Mouse (Mus musculus): ENCODE measurements around the gene Grk5. TPM values are rescaled to one million over a fixed set of nuclear protein-coding genes. Genes with fewer than 3 reads are reported as not detected.
"Not testable (repeated sequence)": the region's sequence is repeated elsewhere in the genome, so short reads cannot be mapped to it uniquely, and the experiment has no call there.

Gene Grk5
- total RNA-seq, 1 experiment from 2014 or later: 16.5 TPM

- DNase-seq: no peak
These were observed 22.1 kb downstream of the Grk5 start for GRCm38 (mm10) chr19:60911653-60912052.

DNA sequence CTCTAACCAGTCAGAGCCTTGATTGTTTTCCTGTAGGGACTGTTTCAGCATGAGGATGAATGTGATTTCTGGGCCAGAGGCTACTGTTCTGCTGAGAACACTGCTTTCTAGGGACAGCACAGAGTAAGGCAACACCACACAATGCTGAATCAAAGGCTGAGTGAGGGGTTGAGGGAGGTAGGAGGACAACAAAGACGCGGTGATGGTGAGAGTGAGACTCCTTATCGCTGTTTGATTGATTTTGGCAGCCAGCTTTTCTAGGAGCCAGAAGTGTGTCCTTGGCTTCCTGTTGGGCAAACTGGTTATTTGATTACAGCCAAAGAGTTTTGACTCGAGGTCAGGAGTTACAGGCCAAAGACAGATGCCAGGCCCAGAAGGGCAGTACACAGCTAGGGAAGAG lies 25.7 kb downstream of the Grk5 start:
- peak; percentile 65 for DNase-seq

DNA sequence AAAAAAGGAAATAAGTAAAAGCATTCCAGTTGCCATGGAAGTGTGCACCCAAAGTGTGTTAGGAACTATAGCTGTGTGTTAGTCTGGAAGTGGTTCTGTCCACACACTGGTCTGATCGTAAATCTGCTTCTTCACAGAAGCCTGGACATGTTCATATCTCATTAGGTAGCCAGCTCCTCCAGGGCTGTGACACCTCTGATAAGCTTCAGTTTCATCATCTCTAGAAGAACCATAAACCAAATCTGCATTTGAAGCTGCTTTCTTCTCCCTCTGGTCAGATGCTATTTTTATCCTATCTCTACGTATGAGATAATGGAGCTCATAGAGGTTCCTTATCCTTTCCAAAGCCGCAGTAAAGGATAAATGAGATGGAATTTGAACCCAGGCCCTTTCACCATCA lies 26.3 kb downstream of the Grk5 start:
- DNase-seq: no peak

DNA sequence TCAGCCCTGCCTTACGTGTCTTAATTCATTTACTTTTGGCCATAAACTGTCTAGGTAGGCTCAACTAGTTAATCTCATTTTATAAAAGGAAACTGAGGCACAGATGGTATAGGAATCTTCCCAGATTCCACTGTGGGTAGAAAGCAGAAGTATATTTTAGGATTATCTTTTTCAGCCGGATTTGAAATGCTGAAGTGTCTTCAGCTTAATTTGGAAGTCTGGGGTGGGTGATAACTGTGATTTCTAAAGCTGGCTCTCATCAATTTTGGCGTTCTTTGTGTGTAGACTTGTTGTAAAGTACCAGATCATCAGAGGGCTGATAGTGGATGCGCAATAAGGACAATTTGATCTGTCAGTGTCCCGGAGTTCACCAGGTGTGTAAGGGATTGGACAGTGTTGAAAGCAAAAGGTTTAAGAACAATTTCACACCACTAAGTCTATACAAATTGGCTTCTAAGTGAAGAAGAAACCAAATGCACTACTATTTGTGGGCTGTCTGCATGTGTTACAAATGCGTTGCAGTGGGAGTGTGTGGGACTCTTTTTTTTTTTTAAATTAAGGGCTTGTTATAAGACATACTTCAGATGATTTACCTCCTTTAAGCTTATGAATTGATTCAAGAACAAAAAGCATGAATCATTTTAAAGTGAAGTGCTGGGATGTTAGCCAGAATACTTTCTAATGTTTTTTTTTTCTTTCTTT lies 27.5 kb downstream of the Grk5 start:
- no peak for DNase-seq

GRCm38 (mm10) chr19:60924534-60924933 lies 35.0 kb downstream of the Grk5 start:
- not testable (repeated sequence) for DNase-seq

DNA sequence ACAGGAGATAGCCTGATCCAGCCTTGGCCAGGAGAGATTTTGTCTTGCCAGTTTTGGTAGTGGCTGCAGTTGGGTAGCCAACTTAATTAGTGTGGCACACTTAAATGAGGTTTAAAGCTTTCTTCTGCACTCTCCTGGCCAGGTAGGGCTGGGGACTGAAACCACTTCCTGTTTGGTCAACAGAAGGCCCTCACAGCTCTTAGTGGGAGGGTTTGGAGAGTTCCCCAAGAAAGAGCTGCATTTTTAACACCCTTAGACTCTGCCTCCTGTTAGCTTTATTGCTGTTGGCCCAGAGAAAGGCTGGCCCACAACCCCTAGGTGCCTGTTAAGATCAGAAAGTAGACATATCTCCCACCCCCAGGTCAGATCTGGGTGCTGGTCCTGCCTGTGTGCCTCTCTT lies 45.5 kb downstream of the Grk5 start:
- DNase-seq: no peak

- DNase-seq: peak; percentile 33
These were observed 50.4 kb downstream of the Grk5 start for GRCm38 (mm10) chr19:60939954-60940379.

GRCm38 (mm10) chr19:60940866-60941265 lies 51.3 kb downstream of the Grk5 start:
- DNase-seq: no peak

- peak; percentile 64 for DNase-seq
These were observed 56.3 kb downstream of the Grk5 start for GRCm38 (mm10) chr19:60945801-60946311.

- peak; percentile 52 for DNase-seq
These were observed 57.1 kb downstream of the Grk5 start for GRCm38 (mm10) chr19:60946656-60947055.

DNA sequence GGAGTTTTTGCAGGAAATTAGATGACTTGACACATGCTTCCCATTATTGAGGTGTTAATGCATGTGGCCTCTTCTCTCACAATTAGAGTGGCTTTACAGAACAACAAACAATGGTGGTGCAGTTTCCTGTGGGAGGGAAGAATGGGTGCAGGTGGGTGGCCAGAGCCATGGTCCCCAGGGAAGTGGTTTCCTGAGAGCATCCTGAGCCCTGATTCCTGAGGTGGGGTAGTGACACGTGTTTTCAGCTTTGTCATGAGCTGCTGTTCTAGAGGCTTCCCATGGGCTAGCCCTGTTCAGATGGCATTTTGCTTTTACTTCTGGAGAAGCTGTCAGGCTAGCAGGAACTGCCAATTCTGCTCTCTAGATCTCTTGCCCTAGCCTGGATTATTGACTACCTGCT lies 59.4 kb downstream of the Grk5 start:
- DNase-seq: no peak

- peak; percentile 47 for DNase-seq
These were observed 60.7 kb downstream of the Grk5 start for GRCm38 (mm10) chr19:60950056-60950869.

DNA sequence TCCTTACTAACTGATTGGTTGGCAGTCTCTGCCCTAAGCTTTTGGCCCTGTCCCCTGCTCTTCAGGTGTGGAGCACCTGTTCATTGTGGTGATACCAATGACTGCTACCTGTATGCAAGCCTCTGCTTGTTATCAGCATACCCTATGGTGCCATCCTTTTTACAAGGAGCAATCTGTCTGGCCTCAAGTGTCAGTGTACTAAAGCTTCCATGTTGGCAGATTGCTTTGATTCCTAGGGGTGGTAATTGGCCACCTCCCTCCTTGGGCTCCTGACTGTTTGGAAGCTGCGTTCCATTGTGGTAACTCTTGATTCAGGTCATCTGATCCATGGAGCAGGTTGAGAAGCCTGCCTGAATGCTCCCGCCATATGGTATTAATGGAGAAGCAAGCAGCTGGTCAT lies 65.6 kb downstream of the Grk5 start:
- DNase-seq: no peak

DNA sequence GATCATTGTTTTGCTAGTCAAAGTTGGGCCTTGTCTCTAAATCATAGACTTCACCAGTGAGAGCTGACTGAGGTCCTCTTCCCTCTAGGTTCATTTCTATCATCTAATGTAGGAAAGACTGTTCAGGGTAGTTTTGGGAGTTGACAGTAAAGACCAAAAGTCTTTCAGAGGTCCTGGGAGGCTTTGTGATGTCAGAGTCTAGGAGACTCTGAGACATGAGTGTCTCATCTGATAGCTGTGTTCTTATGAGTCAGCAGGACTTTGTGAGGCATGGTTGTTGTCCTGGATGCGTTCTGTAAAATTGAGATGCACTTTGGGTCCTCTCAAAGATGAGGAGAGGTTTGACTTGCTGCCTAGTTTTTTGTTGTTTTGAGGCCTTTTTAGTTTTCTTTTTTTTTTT lies 66.2 kb downstream of the Grk5 start:
- no peak for DNase-seq

GRCm38 (mm10) chr19:60956198-60956750 lies 66.7 kb downstream of the Grk5 start:
- DNase-seq: no peak

DNA sequence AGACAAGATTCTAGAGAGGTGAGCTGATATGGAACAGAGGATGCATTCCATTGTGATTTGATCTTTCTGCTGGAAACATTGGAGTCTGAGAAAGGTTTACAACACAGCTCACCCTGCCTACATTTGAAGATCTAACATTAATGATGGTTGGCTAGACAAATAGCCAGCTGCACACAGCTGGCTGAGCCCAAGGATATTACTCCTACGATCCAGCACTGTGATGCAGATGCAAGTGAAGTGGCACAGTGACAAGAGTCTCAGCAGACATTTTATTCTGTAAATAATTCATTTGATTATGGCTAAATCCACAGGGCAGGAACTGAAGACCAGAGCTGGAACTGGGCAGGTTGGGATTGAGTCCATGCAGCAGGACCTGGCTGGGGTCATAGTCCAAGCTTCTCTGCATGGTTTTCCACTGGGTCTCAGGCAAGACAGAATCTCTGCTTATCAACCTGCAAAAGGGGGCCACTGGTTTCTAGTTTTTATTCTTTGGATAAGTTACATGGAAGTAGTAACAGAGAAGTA lies 70.2 kb downstream of the Grk5 start:
- DNase-seq: no peak

DNA sequence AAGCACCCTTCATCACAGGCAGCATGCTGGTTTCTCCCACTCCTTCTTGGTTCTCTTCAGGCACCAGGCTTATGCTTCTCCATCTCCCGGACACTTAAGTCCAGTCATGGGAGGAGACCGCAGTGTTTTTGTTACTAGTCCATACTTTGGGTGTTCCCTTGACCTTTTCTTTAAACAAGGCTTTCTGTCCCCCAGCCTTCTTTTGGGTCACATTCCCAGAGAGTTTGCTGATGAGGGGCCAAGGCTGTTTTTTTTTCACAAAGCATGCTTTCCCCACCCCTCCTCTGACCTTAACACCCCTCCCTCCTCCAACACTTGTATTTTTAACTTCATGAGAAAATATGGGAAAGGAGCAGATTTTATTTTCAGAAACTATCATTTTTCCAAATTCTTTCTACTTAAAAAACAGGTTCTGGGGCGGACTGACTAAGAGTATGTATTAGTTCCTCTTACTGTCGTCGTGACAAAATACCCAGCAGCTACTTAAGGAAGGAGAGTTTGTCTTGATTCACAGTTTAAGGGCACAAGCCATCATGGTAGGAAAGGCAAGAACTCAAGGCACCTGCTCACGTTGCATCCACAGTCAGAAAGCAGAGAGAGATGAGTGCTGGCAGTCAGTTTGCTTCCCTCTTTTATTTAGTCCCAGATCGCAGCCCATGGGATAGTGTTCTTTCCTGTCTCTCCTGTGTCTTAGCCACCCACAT lies 73.0 kb downstream of the Grk5 start:
- no peak for DNase-seq

DNA sequence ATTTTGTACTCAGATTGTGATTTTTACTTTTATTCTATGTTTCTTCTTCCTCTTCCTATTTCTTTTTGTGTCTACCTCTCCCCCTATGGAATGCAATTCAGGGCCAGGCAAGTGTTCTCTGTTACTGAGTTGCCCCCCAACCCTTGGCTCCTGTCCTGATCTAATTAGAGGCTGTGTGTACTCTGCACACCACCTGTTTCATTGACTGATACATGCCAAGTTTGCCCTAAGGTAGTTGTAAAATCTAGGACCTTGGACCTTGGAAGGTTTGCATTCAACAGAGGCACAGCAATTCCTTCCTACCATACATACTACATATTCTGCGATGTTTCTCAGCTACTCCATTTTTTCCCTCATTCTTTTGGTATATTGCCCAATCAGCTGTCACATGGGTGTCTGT lies 78.4 kb downstream of the Grk5 start:
- DNase-seq: no peak

GRCm38 (mm10) chr19:60970406-60970805 lies 80.9 kb downstream of the Grk5 start:
- DNase-seq: no peak

- DNase-seq: no peak
These were observed 82.0 kb downstream of the Grk5 start for GRCm38 (mm10) chr19:60971598-60971997.

- no peak for DNase-seq
These were observed 82.9 kb downstream of the Grk5 start for GRCm38 (mm10) chr19:60972281-60973015.

- DNase-seq: no peak
These were observed 84.0 kb downstream of the Grk5 start for GRCm38 (mm10) chr19:60973508-60973907.

All from adrenal gland, postnatal 14 days (tissue).